Comparison of ENCODE assay signal across 22 mouse cellular contexts in genomic region chr11:101898328-101898727, GRCm38 (mm10). TPM values are rescaled to one million over a fixed set of nuclear protein-coding genes. Genes with fewer than 3 reads are reported as not detected.
DNase-seq lines count a peak whose midpoint lies in the region; TF ChIP-seq lines count a peak whose summit lies in the region.
"Had no signal": no experiment of that assay in that cellular context is flagged by ENCODE, and none has a peak within 500 bp of the region (broad histone marks: within the 10 kb centered on the region; RNA-seq: fewer than 3 reads in every experiment).

No protein-coding gene starts in this region.

- no peak for TF ChIP-seq POLR2A in ES-Bruce4 (IDR thresholded peaks at IDR 0.05; ENCODE audit: insufficient read depth, low read length)

- no peak overlapping the region for H3K4me3 ChIP-seq in ES-Bruce4 (ENCODE audit: low read depth, low read length)
- H3K4me3 ChIP-seq in limb, embryonic 10.5 days, result no peak overlapping the region
- H3K4me3 ChIP-seq: embryonic facial prominence, embryonic 13.5 days; embryonic facial prominence, embryonic 15.5 days; erythroblast, embryonic 14.5 days; forebrain, embryonic 10.5 days; forebrain, embryonic 12.5 days had no signal

- no peak overlapping the region for H3K9ac ChIP-seq in ES-Bruce4 (ENCODE audit: low read depth, poor library complexity, severe bottlenecking)
- H3K9ac ChIP-seq: embryonic facial prominence, embryonic 13.5 days; embryonic facial prominence, embryonic 15.5 days; forebrain, embryonic 12.5 days had no signal

- WGBS in limb, embryonic 10.5 days, result 94% methylated on average over 4 of the region's 4 CpGs

- TF ChIP-seq CTCF in ES-Bruce4 (IDR thresholded peaks at IDR 0.05; ENCODE audit: low read depth, low read length), result no peak

- peak overlapping the region; percentile 74 for H3K27ac ChIP-seq in ES-Bruce4 (ENCODE audit: insufficient read depth, low read length)
- H3K27ac ChIP-seq in limb, embryonic 10.5 days, result peak overlapping the region; percentile 36; the same call in 1 of the 2 replicates
- H3K27ac ChIP-seq: embryonic facial prominence, embryonic 13.5 days; embryonic facial prominence, embryonic 15.5 days; forebrain, embryonic 10.5 days; forebrain, embryonic 12.5 days had no signal

- H3K36me3 ChIP-seq in ES-Bruce4 (ENCODE audit: control insufficient read depth, insufficient read depth, low read length, poor library complexity, severe bottlenecking), result no peaks in the 10 kb centered on the region
- no peaks in the 10 kb centered on the region for H3K36me3 ChIP-seq in limb, embryonic 10.5 days
- H3K36me3 ChIP-seq: embryonic facial prominence, embryonic 13.5 days; embryonic facial prominence, embryonic 15.5 days; forebrain, embryonic 10.5 days; forebrain, embryonic 12.5 days; G1E had no signal

- DNase-seq in R1 (ENCODE audit: low read depth, low spot score), result peak; percentile 58
- DNase-seq in limb, embryonic 10.5 days (ENCODE audit: low spot score), result no peak
- no peak for DNase-seq in ovary, postnatal 14 days (ENCODE audit: low spot score)
- no peak for DNase-seq in embryo, embryonic 10 days (ENCODE audit: low spot score)
- DNase-seq: adrenal gland, adult 2 months; adrenal gland, postnatal 10 days; adrenal gland, postnatal 25 days; B cell, adult 2 months; cerebellum, adult 11-12 months; cerebellum, adult 2 months; cerebellum, adult 9-10 months; cerebellum, postnatal 10 days; cerebellum, postnatal 25 days; embryo, embryonic 11 days had no signal

- H3K9me3 ChIP-seq in ES-Bruce4 (replicated peaks; ENCODE audit: control insufficient read depth, insufficient read depth, low read length, poor library complexity, severe bottlenecking), result no peaks in the 10 kb centered on the region
- H3K9me3 ChIP-seq in limb, embryonic 10.5 days (replicated peaks), result no peaks in the 10 kb centered on the region
- H3K9me3 ChIP-seq: embryonic facial prominence, embryonic 13.5 days; embryonic facial prominence, embryonic 15.5 days; forebrain, embryonic 10.5 days; forebrain, embryonic 12.5 days; G1E had no signal

- 0 out of 2 replicates have a peak, but pooled peaks have one; percentile 16 for TF ChIP-seq EP300 in ES-Bruce4 (IDR thresholded peaks at IDR 0.05; ENCODE audit: insufficient read depth, low read depth, low read length)

- no peaks in the 10 kb centered on the region; the same call in 1 of the 2 replicates for H3K27me3 ChIP-seq in ES-Bruce4 (ENCODE audit: control insufficient read depth, insufficient read depth, low read length, poor library complexity, severe bottlenecking)
- H3K27me3 ChIP-seq in limb, embryonic 10.5 days (ENCODE audit: low read depth, poor library complexity, severe bottlenecking), result peaks cover 9% of the 10 kb centered on the region
- H3K27me3 ChIP-seq: embryonic facial prominence, embryonic 13.5 days had no signal

- peaks cover 17% of the 10 kb centered on the region for H3K4me1 ChIP-seq in ES-Bruce4 (ENCODE audit: control insufficient read depth, insufficient read depth, low read length)
- peaks cover 76% of the 10 kb centered on the region for H3K4me1 ChIP-seq in limb, embryonic 10.5 days
- H3K4me1 ChIP-seq: forebrain, embryonic 12.5 days had no signal

RNA-seq across cellular contexts. Expression of gene Meox1, which starts 4.2 kb away (rescaled TPM):
- 0.70 TPM in 1 of 2 replicates, not detected in the other for polyA plus RNA-seq in ES-Bruce4 (2011; ENCODE audit: insufficient read depth, insufficient read length, low read depth, missing spikeins)
- polyA plus RNA-seq in limb, embryonic 10.5 days (2016; fragmentation: Nextera tagmentation; extraction: Ambion mirVana), result 11.2 and 12.1 TPM in 2 replicates
- polyA plus RNA-seq: CD4-positive, CD25-positive, alpha-beta regulatory T cell, adult 4 months; erythroblast, embryonic 14.5 days; G1E had no signal
